Mouse (Mus musculus) megakaryocyte progenitor cell, adult 5-6 weeks (primary cell): ENCODE results near the gene Zfp93. TPM values are rescaled to one million over a fixed set of nuclear protein-coding genes. Genes with fewer than 3 reads are reported as not detected.

ENCODE experiments used
- ATAC-seq: replicated peaks from 2 replicates; pipeline ENCODE4 v1.8.0; 2016; ENCODE audit warnings: mild to moderate bottlenecking, moderate TSS enrichment, inconsistent platforms; ENCODE audit not compliant: poor library complexity
- total RNA-seq, 2 experiments: library from RNA; stranded (forward) in 1 of 2; stranded (reverse) in 1 of 2; fragments of 157-497, 149-512 nt in 1 of 2; fragments of 200-1000 nt in 1 of 2; gene quantifications; 2 replicates each; pipeline versions ENCODE4 v1.2.3 to v1.2.4; 2015 to 2017

Gene Zfp93
- total RNA-seq, 2 experiments from 2014 or later: 1.1 to 1.5 TPM

- ATAC-seq: no peak
Observed at GRCm38 (mm10) chr7:24326273-24327135, 56.3 kb downstream of the Zfp93 start.

Other genes starting within 250 kb of the Zfp93 start
- not detected in 2 replicates for gene Vmn1r183, start 217.2 kb upstream of the Zfp93 start, total RNA-seq (2015)
- gene Vmn1r183, start 217.2 kb upstream of the Zfp93 start, total RNA-seq (2017): not detected in 2 replicates
- gene Zfp180, start 188.5 kb upstream of the Zfp93 start, total RNA-seq (2015): 14.2 and 16.3 TPM in 2 replicates
- 14.1 and 16.7 TPM in 2 replicates for gene Zfp180, start 188.5 kb upstream of the Zfp93 start, total RNA-seq (2017)
- 0.94 and 1.1 TPM in 2 replicates for gene Zfp112, start 158.1 kb upstream of the Zfp93 start, total RNA-seq (2015)
- gene Zfp112, start 158.1 kb upstream of the Zfp93 start, total RNA-seq (2017): 0.21 and 0.71 TPM in 2 replicates
- 9.1 and 10.3 TPM in 2 replicates for gene Zfp235, start 136.3 kb upstream of the Zfp93 start, total RNA-seq (2015)
- gene Zfp235, start 136.3 kb upstream of the Zfp93 start, total RNA-seq (2017): 6.4 and 7.9 TPM in 2 replicates
- gene Zfp114, start 95.4 kb upstream of the Zfp93 start, total RNA-seq (2015): 1.9 and 2.2 TPM in 2 replicates
- 2.5 and 3.5 TPM in 2 replicates for gene Zfp114, start 95.4 kb upstream of the Zfp93 start, total RNA-seq (2017)
- 10.3 and 14.3 TPM in 2 replicates for gene Zfp111, start 59.0 kb upstream of the Zfp93 start, total RNA-seq (2015)
- 19.7 and 21.2 TPM in 2 replicates for gene Zfp111, start 59.0 kb upstream of the Zfp93 start, total RNA-seq (2017)
- gene Zfp109, start 32.9 kb upstream of the Zfp93 start, total RNA-seq (2015): 4.7 and 6.0 TPM in 2 replicates
- 10.3 and 11.0 TPM in 2 replicates for gene Zfp109, start 32.9 kb upstream of the Zfp93 start, total RNA-seq (2017)
- gene Zfp108, start 15.6 kb upstream of the Zfp93 start, total RNA-seq (2015): 1.2 and 2.1 TPM in 2 replicates
- 1.5 and 2.3 TPM in 2 replicates for gene Zfp108, start 15.6 kb upstream of the Zfp93 start, total RNA-seq (2017)
- gene Zfp61, start 30.8 kb downstream of the Zfp93 start, total RNA-seq (2015): 6.6 and 10.5 TPM in 2 replicates
- gene Zfp61, start 30.8 kb downstream of the Zfp93 start, total RNA-seq (2017): 22.7 and 29.0 TPM in 2 replicates
- gene Zfp94, start 46.2 kb downstream of the Zfp93 start, total RNA-seq (2015): 2.5 and 3.6 TPM in 2 replicates
- gene Zfp94, start 46.2 kb downstream of the Zfp93 start, total RNA-seq (2017): 2.7 and 5.0 TPM in 2 replicates
- gene Tescl, start 63.5 kb downstream of the Zfp93 start, total RNA-seq (2015): not detected in 2 replicates
- gene Tescl, start 63.5 kb downstream of the Zfp93 start, total RNA-seq (2017): not detected in 2 replicates
- gene Lypd5, start 78.8 kb downstream of the Zfp93 start, total RNA-seq (2015): not detected in 2 replicates
- gene Lypd5, start 78.8 kb downstream of the Zfp93 start, total RNA-seq (2017): not detected in 2 replicates
- 20.5 and 28.0 TPM in 2 replicates for gene Kcnn4, start 99.8 kb downstream of the Zfp93 start, total RNA-seq (2015)
- 48.6 and 57.7 TPM in 2 replicates for gene Kcnn4, start 99.8 kb downstream of the Zfp93 start, total RNA-seq (2017)
- 10.8 and 18.1 TPM in 2 replicates for gene Smg9, start 129.2 kb downstream of the Zfp93 start, total RNA-seq (2015)
- gene Smg9, start 129.2 kb downstream of the Zfp93 start, total RNA-seq (2017): 16.0 and 20.8 TPM in 2 replicates
- 0.07 TPM in 1 of 2 replicates, not detected in the other for gene Irgc1, start 181.9 kb downstream of the Zfp93 start, total RNA-seq (2015)
- not detected in 2 replicates for gene Irgc1, start 181.9 kb downstream of the Zfp93 start, total RNA-seq (2017)
- 17.9 and 21.2 TPM in 2 replicates for gene Plaur, start 192.1 kb downstream of the Zfp93 start, total RNA-seq (2015)
- 20.5 and 27.6 TPM in 2 replicates for gene Plaur, start 192.1 kb downstream of the Zfp93 start, total RNA-seq (2017)
- gene Cadm4, start 211.6 kb downstream of the Zfp93 start, total RNA-seq (2015): not detected in 2 replicates
- gene Cadm4, start 211.6 kb downstream of the Zfp93 start, total RNA-seq (2017): not detected in 2 replicates
- 2.0 and 2.2 TPM in 2 replicates for gene Zfp428, start 236.6 kb downstream of the Zfp93 start, total RNA-seq (2015)
- gene Zfp428, start 236.6 kb downstream of the Zfp93 start, total RNA-seq (2017): 1.3 and 3.6 TPM in 2 replicates
- not detected in 2 replicates for gene AC161166.1, start 242.0 kb downstream of the Zfp93 start, total RNA-seq (2015)
- not detected in 2 replicates for gene AC161166.1, start 242.0 kb downstream of the Zfp93 start, total RNA-seq (2017)